ENCODE assay signal across 8 mouse cellular contexts in genomic region chr13:31810693-31811541, GRCm38 (mm10). TPM values are rescaled to one million over a fixed set of nuclear protein-coding genes. Genes with fewer than 3 reads are reported as not detected.
DNase-seq lines count a peak whose midpoint lies in the region; ATAC-seq and TF ChIP-seq lines count a peak whose summit lies in the region.

No protein-coding gene starts in this region.

- H3K27me3 ChIP-seq in forebrain, embryonic 16.5 days (replicated peaks; ENCODE audit: control insufficient read depth, insufficient read depth, low read length), result peaks cover 54% of the 10 kb centered on the region
- H3K27me3 ChIP-seq in kidney, embryonic 16.5 days (ENCODE audit: insufficient read depth, low read length), result peaks cover 9% of the 10 kb centered on the region; the same call in 1 of the 2 replicates
- peaks cover 89% of the 10 kb centered on the region for H3K27me3 ChIP-seq in neural tube, embryonic 12.5 days (replicated peaks)

- WGBS in forebrain, embryonic 16.5 days, result under 1% methylated on average over 55 of the region's 65 CpGs
- under 1% methylated on average over 62 of the region's 65 CpGs for WGBS in kidney, embryonic 16.5 days
- WGBS in neural tube, embryonic 12.5 days, result under 1% methylated on average over 65 of the region's 65 CpGs

- peak overlapping the region; percentile 67 for H3K27ac ChIP-seq in gastrocnemius, adult 2 months
- no peak overlapping the region for H3K27ac ChIP-seq in forebrain, embryonic 16.5 days (ENCODE audit: low read length)
- H3K27ac ChIP-seq in kidney, embryonic 16.5 days (ENCODE audit: low read length), result peak overlapping the region; percentile 67
- H3K27ac ChIP-seq in neural tube, embryonic 12.5 days, result peak overlapping the region; percentile 26; the same call in 1 of the 2 replicates

- no peak for TF ChIP-seq CTCF in gastrocnemius, adult 2 months (IDR thresholded peaks at IDR 0.05)

- no peak for ATAC-seq in forebrain, embryonic 16.5 days
- ATAC-seq in kidney, embryonic 16.5 days (ENCODE audit: low FRiP score, low TSS enrichment), result no peak
- no peak for ATAC-seq in neural tube, embryonic 12.5 days (ENCODE audit: low FRiP score, low read depth)

- peaks cover 31% of the 10 kb centered on the region for H3K4me1 ChIP-seq in forebrain, embryonic 16.5 days (replicated peaks; ENCODE audit: control insufficient read depth, insufficient read depth, low read length)
- peaks cover 36% of the 10 kb centered on the region for H3K4me1 ChIP-seq in kidney, embryonic 16.5 days (ENCODE audit: insufficient read depth, low read length)
- peaks cover 30% of the 10 kb centered on the region for H3K4me1 ChIP-seq in neural tube, embryonic 12.5 days

- DNase-seq in gastrocnemius, adult 2 months, result peak; percentile 48
- DNase-seq in gastrocnemius, postnatal 14 days, result no peak
- DNase-seq in R1 (ENCODE audit: low read depth, low spot score), result peak; percentile 46
- DNase-seq in right cerebral cortex, adult 2 months (ENCODE audit: low spot score in 2 of 2), result no peak
- DNase-seq in spleen, postnatal 4 days (ENCODE audit: low spot score in 2 of 2), result no peak

- H3K36me3 ChIP-seq in forebrain, embryonic 16.5 days (ENCODE audit: control insufficient read depth, insufficient read depth), result no peaks in the 10 kb centered on the region
- 0 out of 2 replicates have a peak, but pooled peaks cover 4% of the 10 kb centered on the region for H3K36me3 ChIP-seq in kidney, embryonic 16.5 days (ENCODE audit: insufficient read depth, low read length)
- H3K36me3 ChIP-seq in neural tube, embryonic 12.5 days, result no peaks in the 10 kb centered on the region

- no peaks in the 10 kb centered on the region for H3K9me3 ChIP-seq in forebrain, embryonic 16.5 days (ENCODE audit: control insufficient read depth, low read length)
- no peaks in the 10 kb centered on the region for H3K9me3 ChIP-seq in kidney, embryonic 16.5 days (ENCODE audit: low read length)
- H3K9me3 ChIP-seq in neural tube, embryonic 12.5 days, result no peaks in the 10 kb centered on the region

- intact Hi-C loops in gastrocnemius, adult 2 months (cut with DNase I), result no loop called here
- intact Hi-C loops in gastrocnemius, postnatal 14 days (cut with DNase I; ENCODE audit: low total_unique reads), result no loop called here

- peak overlapping the region; percentile 27 for H3K9ac ChIP-seq in forebrain, embryonic 16.5 days (replicated peaks; ENCODE audit: low read depth, low read length)
- peak overlapping the region; percentile 85 for H3K9ac ChIP-seq in kidney, embryonic 16.5 days (replicated peaks; ENCODE audit: low read length)
- peak overlapping the region; percentile 67 for H3K9ac ChIP-seq in neural tube, embryonic 12.5 days

- H3K4me3 ChIP-seq in gastrocnemius, adult 2 months, result peak overlapping the region; percentile 82
- H3K4me3 ChIP-seq in forebrain, embryonic 16.5 days (replicated peaks; ENCODE audit: low read length), result peak overlapping the region; percentile 30
- H3K4me3 ChIP-seq in kidney, embryonic 16.5 days (ENCODE audit: low read length), result peak overlapping the region; percentile 62
- peak overlapping the region; percentile 38 for H3K4me3 ChIP-seq in neural tube, embryonic 12.5 days

- H3K4me2 ChIP-seq in forebrain, embryonic 16.5 days (ENCODE audit: low read length), result peak overlapping the region; percentile 44
- peak overlapping the region; percentile 81 for H3K4me2 ChIP-seq in kidney, embryonic 16.5 days (replicated peaks; ENCODE audit: low read depth, low read length)
- peak overlapping the region; percentile 51 for H3K4me2 ChIP-seq in neural tube, embryonic 12.5 days (replicated peaks)

RNA-seq across cellular contexts. Expression of gene Foxc1, which starts 4.5 kb away (rescaled TPM):
- total RNA-seq in gastrocnemius, adult 2 months (2021), result under 1 TPM; 0.73 to 0.74 TPM
- 1 to 10 TPM; 1.3 to 1.4 TPM for total RNA-seq in gastrocnemius, postnatal 14 days (2021)
- polyA plus RNA-seq in forebrain, embryonic 16.5 days (2015; fragmentation: Nextera tagmentation; extraction: Ambion mirVana), result 0.57 and 1.1 TPM in 2 replicates
- 2.3 and 3.3 TPM in 2 replicates for polyA plus RNA-seq in kidney, embryonic 16.5 days (2015; fragmentation: Nextera tagmentation; extraction: Ambion mirVana)
- 6.9 and 7.7 TPM in 2 replicates for polyA plus RNA-seq in neural tube, embryonic 12.5 days (2016; fragmentation: Nextera tagmentation; extraction: Ambion mirVana)

Comparison
In these comparisons a context has a peak if more than half of its experiments do, and no peak if none do; other contexts are left out.
1. DNase-seq: peak in gastrocnemius, adult 2 months (single experiment) and R1 (single experiment); none in gastrocnemius, postnatal 14 days (single experiment), right cerebral cortex, adult 2 months (0 of 2) and spleen, postnatal 4 days (0 of 2).
2. H3K4me3 ChIP-seq: peak in every context shown above with its lines; median percentile 82 in gastrocnemius, adult 2 months; 62 in kidney, embryonic 16.5 days; 38 in neural tube, embryonic 12.5 days; 30 in forebrain, embryonic 16.5 days.
3. H3K9ac ChIP-seq: peak in every context shown above with its lines; median percentile 85 in kidney, embryonic 16.5 days; 67 in neural tube, embryonic 12.5 days; 27 in forebrain, embryonic 16.5 days.
4. Peak in every context shown above with its lines, with median percentiles within 50 percentile points of each other: H3K4me2 ChIP-seq.